Comparison of ENCODE assay signal across 31 mouse cellular contexts in the genomic region with DNA sequence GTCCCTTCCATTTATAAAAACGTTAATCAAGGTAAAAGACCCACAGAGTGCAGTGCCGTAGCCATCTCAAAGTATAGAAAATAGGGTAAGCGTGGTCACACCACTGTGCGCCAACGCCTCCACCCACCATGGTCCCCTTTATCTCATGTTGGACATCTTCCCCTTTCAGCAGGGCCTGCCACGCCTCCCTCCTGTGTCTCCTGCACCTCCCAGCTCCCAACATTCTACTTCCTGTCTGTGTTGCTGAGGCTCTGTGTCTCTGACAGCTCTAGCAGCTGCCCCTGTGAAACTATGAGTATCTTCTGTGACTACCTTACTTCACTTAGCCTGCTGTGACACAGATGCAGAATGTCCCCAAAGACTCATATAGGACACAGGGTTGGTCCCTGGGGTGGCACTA. TPM values are rescaled to one million over a fixed set of nuclear protein-coding genes. Genes with fewer than 3 reads are reported as not detected.
DNase-seq lines count a peak whose midpoint lies in the region; ATAC-seq and TF ChIP-seq lines count a peak whose summit lies in the region.
"Had no signal": no experiment of that assay in that cellular context is flagged by ENCODE, and none has a peak within 500 bp of the region (broad histone marks: within the 10 kb centered on the region; RNA-seq: fewer than 3 reads in every experiment).

No protein-coding gene starts in this region.

- no peaks in the 10 kb centered on the region for H3K27me3 ChIP-seq in heart, postnatal 0 days (ENCODE audit: control insufficient read depth, insufficient read depth, low read length)
- no peaks in the 10 kb centered on the region for H3K27me3 ChIP-seq in heart, embryonic 10.5 days (ENCODE audit: insufficient read depth, poor library complexity, severe bottlenecking)
- no peaks in the 10 kb centered on the region for H3K27me3 ChIP-seq in liver, embryonic 12.5 days (replicated peaks)
- no peaks in the 10 kb centered on the region for H3K27me3 ChIP-seq in neural tube, embryonic 15.5 days (replicated peaks)
- H3K27me3 ChIP-seq: embryonic facial prominence, embryonic 15.5 days; forebrain, embryonic 12.5 days; heart, embryonic 13.5 days; intestine, embryonic 15.5 days; limb, embryonic 13.5 days; megakaryocyte, embryonic 14.5 days; midbrain, embryonic 13.5 days had no signal

- no peak for ATAC-seq in heart, postnatal 0 days (ENCODE audit: insufficient read depth, low read depth)
- peak; percentile 58 for ATAC-seq in liver, embryonic 12.5 days
- peak; percentile 88 for ATAC-seq in megakaryocyte-erythroid progenitor cell, adult 5-6 weeks (replicated peaks; ENCODE audit: low FRiP score, low TSS enrichment, poor library complexity, severe bottlenecking)
- ATAC-seq in neural tube, embryonic 15.5 days (ENCODE audit: low FRiP score) = no peak
- ATAC-seq: forebrain, postnatal 0 days; hindbrain, postnatal 0 days; intestine, embryonic 15.5 days; lung, postnatal 0 days; midbrain, embryonic 13.5 days had no signal

- peaks cover 7% of the 10 kb centered on the region; the same call in 1 of the 2 replicates for H3K9me3 ChIP-seq in heart, postnatal 0 days (replicated peaks; ENCODE audit: control insufficient read depth, low read length)
- H3K9me3 ChIP-seq in heart, embryonic 10.5 days = peaks cover 7% of the 10 kb centered on the region; the same call in 1 of the 2 replicates
- H3K9me3 ChIP-seq in liver, embryonic 12.5 days (replicated peaks) = 0 out of 2 replicates have a peak, but pooled peaks cover 5% of the 10 kb centered on the region
- no peaks in the 10 kb centered on the region for H3K9me3 ChIP-seq in neural tube, embryonic 15.5 days (replicated peaks)
- H3K9me3 ChIP-seq: embryonic facial prominence, embryonic 15.5 days; forebrain, embryonic 12.5 days; G1E; intestine, embryonic 15.5 days had no signal

- DNase-seq in heart, postnatal 0 days (ENCODE audit: low spot score) = peak; percentile 4
- DNase-seq in heart, embryonic 10.5 days (ENCODE audit: low spot score) = no peak
- DNase-seq in MEL-GATA-1-ER (ENCODE audit: extremely low read depth, low read depth) = peak; percentile 65
- DNase-seq in yolk sac, embryonic 10.5 days (ENCODE audit: low spot score) = no peak
- DNase-seq: adrenal gland, postnatal 25 days; cerebellum, adult 18-20 months; cerebellum, postnatal 10 days; forebrain, postnatal 0 days; gastrocnemius, postnatal 25 days; heart, postnatal 14 days; kidney, adult 2 months; kidney, postnatal 36 days; right cerebral cortex, adult 18-20 months; spleen, adult 18-20 months; thymus, postnatal 14 days had no signal

- peaks cover 26% of the 10 kb centered on the region for H3K36me3 ChIP-seq in heart, postnatal 0 days (replicated peaks; ENCODE audit: control insufficient read depth, insufficient read depth, low read length)
- H3K36me3 ChIP-seq in heart, embryonic 10.5 days = peaks cover 27% of the 10 kb centered on the region
- H3K36me3 ChIP-seq in liver, embryonic 12.5 days = peaks cover 35% of the 10 kb centered on the region
- H3K36me3 ChIP-seq in neural tube, embryonic 15.5 days = peaks cover 4% of the 10 kb centered on the region; the same call in 1 of the 2 replicates
- H3K36me3 ChIP-seq: G1E; intestine, embryonic 15.5 days had no signal

- no peak for TF ChIP-seq EP300 in heart, postnatal 0 days (IDR thresholded peaks at IDR 0.05; ENCODE audit: low read depth)

- no peak overlapping the region for H3K4me3 ChIP-seq in heart, postnatal 0 days (ENCODE audit: low read depth, low read length)
- no peak overlapping the region for H3K4me3 ChIP-seq in heart, embryonic 10.5 days
- no peak overlapping the region for H3K4me3 ChIP-seq in liver, embryonic 12.5 days
- no peak overlapping the region for H3K4me3 ChIP-seq in neural tube, embryonic 15.5 days (replicated peaks)
- H3K4me3 ChIP-seq: embryonic facial prominence, embryonic 15.5 days; forebrain, embryonic 12.5 days; heart, adult 2 months; heart, embryonic 13.5 days; intestine, embryonic 15.5 days; layer of hippocampus, adult 2 months; left cerebral cortex, adult 2 months; limb, embryonic 13.5 days; midbrain, embryonic 13.5 days had no signal

- H3K27ac ChIP-seq in heart, postnatal 0 days (ENCODE audit: low read depth) = no peak overlapping the region
- H3K27ac ChIP-seq in heart, embryonic 10.5 days = no peak overlapping the region
- H3K27ac ChIP-seq in liver, embryonic 12.5 days = no peak overlapping the region
- no peak overlapping the region for H3K27ac ChIP-seq in neural tube, embryonic 15.5 days (replicated peaks)
- H3K27ac ChIP-seq: embryonic facial prominence, embryonic 15.5 days; forebrain, embryonic 12.5 days; heart, embryonic 13.5 days; hindbrain, postnatal 0 days; intestine, embryonic 15.5 days; layer of hippocampus, adult 2 months; left cerebral cortex, adult 2 months; limb, embryonic 13.5 days; midbrain, embryonic 13.5 days had no signal

- H3K4me1 ChIP-seq in heart, postnatal 0 days (ENCODE audit: control insufficient read depth, insufficient read depth) = peaks cover 4% of the 10 kb centered on the region
- peaks cover 8% of the 10 kb centered on the region; the same call in 1 of the 2 replicates for H3K4me1 ChIP-seq in heart, embryonic 10.5 days
- H3K4me1 ChIP-seq in liver, embryonic 12.5 days = peaks cover 15% of the 10 kb centered on the region
- H3K4me1 ChIP-seq in neural tube, embryonic 15.5 days = no peaks in the 10 kb centered on the region
- H3K4me1 ChIP-seq: intestine, embryonic 15.5 days; midbrain, embryonic 13.5 days had no signal

- 82% methylated on average over 6 of the region's 6 CpGs for WGBS in heart, postnatal 0 days
- 84% methylated on average over 6 of the region's 6 CpGs for WGBS in heart, embryonic 10.5 days
- 45% methylated on average over 6 of the region's 6 CpGs for WGBS in liver, embryonic 12.5 days (ENCODE audit: insufficient replicate concordance)
- WGBS in neural tube, embryonic 15.5 days = 90% methylated on average over 6 of the region's 6 CpGs

- no peak for TF ChIP-seq CTCF in heart, postnatal 0 days (IDR thresholded peaks at IDR 0.05; ENCODE audit: low read depth)

- H3K4me2 ChIP-seq in heart, postnatal 0 days (ENCODE audit: low read depth, low read length) = no peak overlapping the region
- H3K4me2 ChIP-seq in liver, embryonic 12.5 days = no peak overlapping the region
- H3K4me2 ChIP-seq in neural tube, embryonic 15.5 days = no peak overlapping the region
- H3K4me2 ChIP-seq: embryonic facial prominence, embryonic 15.5 days; forebrain, embryonic 12.5 days; heart, embryonic 13.5 days; intestine, embryonic 15.5 days; limb, embryonic 13.5 days; midbrain, embryonic 13.5 days had no signal

- H3K9ac ChIP-seq in heart, postnatal 0 days (replicated peaks; ENCODE audit: low read depth, low read length) = no peak overlapping the region
- no peak overlapping the region for H3K9ac ChIP-seq in liver, embryonic 12.5 days
- H3K9ac ChIP-seq in neural tube, embryonic 15.5 days (replicated peaks) = no peak overlapping the region
- H3K9ac ChIP-seq: embryonic facial prominence, embryonic 15.5 days; forebrain, embryonic 12.5 days; forebrain, postnatal 0 days; heart, embryonic 13.5 days; intestine, embryonic 15.5 days; limb, embryonic 13.5 days; midbrain, embryonic 13.5 days had no signal

RNA-seq across cellular contexts. Expression of a gene that starts 45.1 kb away (rescaled TPM):
- total RNA-seq in heart, postnatal 0 days (2014; rRNA removed; ENCODE audit: low replicate concordance) = 27.7 and 29.9 TPM in 2 replicates
- polyA plus RNA-seq in heart, postnatal 0 days (2015; fragmentation: Nextera tagmentation; extraction: Ambion mirVana) = 11.8 and 13.2 TPM in 2 replicates
- polyA plus RNA-seq in heart, embryonic 10.5 days (2016; fragmentation: Nextera tagmentation; extraction: Ambion mirVana) = 33.0 and 48.0 TPM in 2 replicates
- polyA plus RNA-seq in liver, embryonic 12.5 days (2016; fragmentation: Nextera tagmentation; extraction: Ambion mirVana) = 29.2 and 30.8 TPM in 2 replicates
- 34.4 and 36.2 TPM in 2 replicates for total RNA-seq in megakaryocyte-erythroid progenitor cell, adult 5-6 weeks (2014; fragmentation: Nextera tagmentation)
- 25.9 and 43.0 TPM in 2 replicates for total RNA-seq in megakaryocyte-erythroid progenitor cell, adult 5-6 weeks (2017)
- 38.8 and 39.3 TPM in 2 replicates for polyA plus RNA-seq in neural tube, embryonic 15.5 days (2015; fragmentation: Nextera tagmentation; extraction: Ambion mirVana)

Comparison
In these comparisons a context has a peak if more than half of its experiments do, and no peak if none do; other contexts are left out.
1. DNase-seq: peak in heart, postnatal 0 days (single experiment) and MEL-GATA-1-ER (single experiment); none in heart, embryonic 10.5 days (single experiment) and yolk sac, embryonic 10.5 days (single experiment).
2. ATAC-seq: peak in liver, embryonic 12.5 days (single experiment) and megakaryocyte-erythroid progenitor cell, adult 5-6 weeks (single experiment); none in heart, postnatal 0 days (single experiment) and neural tube, embryonic 15.5 days (single experiment).